Mouse (Mus musculus): Measurements from ENCODE around the gene Fgf18. TPM values are rescaled to one million over a fixed set of nuclear protein-coding genes. Genes with fewer than 3 reads are reported as not detected.

Fgf18 gene
- polyA plus RNA-seq, 1 experiment from 2014 or later: 3.9 TPM

- Histone ChIP-seq H3K36me3 (ENCODE audit: control insufficient read depth, insufficient read depth, low read length) (no peaks in the 10 kb centered on the region), H3K4me1 (ENCODE audit: control insufficient read depth, insufficient read depth, low read length) (peaks cover 9% of the 10 kb centered on the region; the same call in 1 of the 2 replicates), H3K4me2 (ENCODE audit: low read length) (no peak overlapping the region), H3K27ac (ENCODE audit: low read depth, low read length) (no peak overlapping the region), H3K27me3 (replicated peaks; ENCODE audit: control insufficient read depth, insufficient read depth, low read length) (peaks cover 21% of the 10 kb centered on the region), H3K4me3 (ENCODE audit: low read depth, low read length) (no peak overlapping the region), H3K9me3 (replicated peaks; ENCODE audit: control insufficient read depth, low read length) (no peaks in the 10 kb centered on the region), H3K9ac (ENCODE audit: low read length) (no peak overlapping the region)
- DNase-seq (ENCODE audit: low spot score) (peak; percentile 83), ATAC-seq (peak; percentile 79)
- 34% methylated on average over 20 of the region's 20 CpGs for WGBS
Observed at GRCm38 (mm10) chr11:33176525-33177245, 29.5 kb upstream of the Fgf18 start.

GRCm38 (mm10) chr11:33175768-33176167 lies 28.6 kb upstream of the Fgf18 start:
- no peaks in the 10 kb centered on the region for H3K36me3 ChIP-seq (ENCODE audit: control insufficient read depth, insufficient read depth, low read length)
- peaks cover 16% of the 10 kb centered on the region for H3K27me3 ChIP-seq (replicated peaks; ENCODE audit: control insufficient read depth, insufficient read depth, low read length)
- no peak for DNase-seq (ENCODE audit: low spot score)
- H3K9me3 ChIP-seq (replicated peaks; ENCODE audit: control insufficient read depth, low read length): no peaks in the 10 kb centered on the region
- WGBS: 83% methylated on average over 2 of the region's 3 CpGs
- H3K4me2 ChIP-seq (ENCODE audit: low read length): no peak overlapping the region
- H3K4me1 ChIP-seq (ENCODE audit: control insufficient read depth, insufficient read depth, low read length): peaks cover 5% of the 10 kb centered on the region; the same call in 1 of the 2 replicates
- no peak for ATAC-seq
- no peak overlapping the region for H3K4me3 ChIP-seq (ENCODE audit: low read depth, low read length)
- H3K9ac ChIP-seq (ENCODE audit: low read length): no peak overlapping the region
- H3K27ac ChIP-seq (ENCODE audit: low read depth, low read length): no peak overlapping the region

GRCm38 (mm10) chr11:33170489-33170888 lies 23.3 kb upstream of the Fgf18 start:
- H3K27ac ChIP-seq (ENCODE audit: low read depth, low read length): no peak overlapping the region
- no peak overlapping the region for H3K9ac ChIP-seq (ENCODE audit: low read length)
- 12% methylated on average over 9 of the region's 9 CpGs for WGBS
- DNase-seq (ENCODE audit: low spot score) (peak; percentile 59), ATAC-seq (no peak)
- H3K4me2 ChIP-seq (ENCODE audit: low read length): no peak overlapping the region
- no peaks in the 10 kb centered on the region for H3K4me1 ChIP-seq (ENCODE audit: control insufficient read depth, insufficient read depth, low read length)
- H3K4me3 ChIP-seq (ENCODE audit: low read depth, low read length): no peak overlapping the region
- no peaks in the 10 kb centered on the region for H3K9me3 ChIP-seq (replicated peaks; ENCODE audit: control insufficient read depth, low read length)
- H3K36me3 ChIP-seq (ENCODE audit: control insufficient read depth, insufficient read depth, low read length): no peaks in the 10 kb centered on the region
- H3K27me3 ChIP-seq (replicated peaks; ENCODE audit: control insufficient read depth, insufficient read depth, low read length): no peaks in the 10 kb centered on the region

GRCm38 (mm10) chr11:33162998-33163506 lies 15.9 kb upstream of the Fgf18 start, which contains the start of gene Npm1:
TSS of gene Npm1 (minus strand) at chr11:33163206.
- DNase-seq (ENCODE audit: low spot score) (peak; percentile 100), ATAC-seq (peak; percentile 97)
- Histone ChIP-seq H3K36me3 (ENCODE audit: control insufficient read depth, insufficient read depth, low read length) (peaks cover 30% of the 10 kb centered on the region), H3K4me1 (ENCODE audit: control insufficient read depth, insufficient read depth, low read length) (peaks cover 7% of the 10 kb centered on the region; the same call in 1 of the 2 replicates), H3K27me3 (replicated peaks; ENCODE audit: control insufficient read depth, insufficient read depth, low read length) (no peaks in the 10 kb centered on the region), H3K4me3 (ENCODE audit: low read depth, low read length) (peak within 1 kb of the TSS; percentile 93), H3K9ac (ENCODE audit: low read length) (peak within 1 kb of the TSS; percentile 94), H3K4me2 (ENCODE audit: low read length) (peak within 1 kb of the TSS; percentile 90), H3K9me3 (replicated peaks; ENCODE audit: control insufficient read depth, low read length) (no peaks in the 10 kb centered on the region), H3K27ac (ENCODE audit: low read depth, low read length) (peak within 1 kb of the TSS; percentile 94)
- 4% methylated on average over 47 of the region's 49 CpGs for WGBS

- peak; percentile 83 for DNase-seq (ENCODE audit: low spot score)
- 3% methylated on average over 50 of the region's 53 CpGs for WGBS
- Histone ChIP-seq H3K9ac (ENCODE audit: low read length) (peak overlapping the region; percentile 94), H3K27me3 (replicated peaks; ENCODE audit: control insufficient read depth, insufficient read depth, low read length) (no peaks in the 10 kb centered on the region), H3K36me3 (ENCODE audit: control insufficient read depth, insufficient read depth, low read length) (peaks cover 36% of the 10 kb centered on the region), H3K4me1 (ENCODE audit: control insufficient read depth, insufficient read depth, low read length) (peaks cover 7% of the 10 kb centered on the region; the same call in 1 of the 2 replicates), H3K9me3 (replicated peaks; ENCODE audit: control insufficient read depth, low read length) (no peaks in the 10 kb centered on the region), H3K4me2 (ENCODE audit: low read length) (peak overlapping the region; percentile 90), H3K27ac (ENCODE audit: low read depth, low read length) (peak overlapping the region; percentile 83), H3K4me3 (ENCODE audit: low read depth, low read length) (peak overlapping the region; percentile 93)
- ATAC-seq: peak; percentile 60
Observed at GRCm38 (mm10) chr11:33162211-33162997, 15.2 kb upstream of the Fgf18 start.

- H3K4me3 ChIP-seq (ENCODE audit: low read depth, low read length): no peak overlapping the region
- H3K27ac ChIP-seq (ENCODE audit: low read depth, low read length): no peak overlapping the region
- H3K9me3 ChIP-seq (replicated peaks; ENCODE audit: control insufficient read depth, low read length): no peaks in the 10 kb centered on the region
- no peak overlapping the region for H3K9ac ChIP-seq (ENCODE audit: low read length)
- H3K4me2 ChIP-seq (ENCODE audit: low read length): no peak overlapping the region
- DNase-seq (ENCODE audit: low spot score): no peak
- ATAC-seq: no peak
- WGBS: 86% methylated on average over 3 of the region's 3 CpGs
- H3K36me3 ChIP-seq (ENCODE audit: control insufficient read depth, insufficient read depth, low read length): peaks cover 56% of the 10 kb centered on the region
- H3K27me3 ChIP-seq (replicated peaks; ENCODE audit: control insufficient read depth, insufficient read depth, low read length): no peaks in the 10 kb centered on the region
- peaks cover 7% of the 10 kb centered on the region; the same call in 1 of the 2 replicates for H3K4me1 ChIP-seq (ENCODE audit: control insufficient read depth, insufficient read depth, low read length)
Observed at GRCm38 (mm10) chr11:33159741-33160140, 12.5 kb upstream of the Fgf18 start.

GRCm38 (mm10) chr11:33157453-33158196 lies 10.4 kb upstream of the Fgf18 start:
- Histone ChIP-seq H3K27ac (ENCODE audit: low read depth, low read length) (no peak overlapping the region), H3K9ac (ENCODE audit: low read length) (no peak overlapping the region), H3K36me3 (ENCODE audit: control insufficient read depth, insufficient read depth, low read length) (peaks cover 73% of the 10 kb centered on the region), H3K9me3 (replicated peaks; ENCODE audit: control insufficient read depth, low read length) (no peaks in the 10 kb centered on the region), H3K4me1 (ENCODE audit: control insufficient read depth, insufficient read depth, low read length) (peaks cover 7% of the 10 kb centered on the region; the same call in 1 of the 2 replicates), H3K4me2 (ENCODE audit: low read length) (no peak overlapping the region), H3K4me3 (ENCODE audit: low read depth, low read length) (no peak overlapping the region), H3K27me3 (replicated peaks; ENCODE audit: control insufficient read depth, insufficient read depth, low read length) (no peaks in the 10 kb centered on the region)
- WGBS: 86% methylated on average over 2 of the region's 2 CpGs
- ATAC-seq (no peak), DNase-seq (ENCODE audit: low spot score) (no peak)

- ATAC-seq (no peak), DNase-seq (ENCODE audit: low spot score) (no peak)
- Histone ChIP-seq H3K9me3 (replicated peaks; ENCODE audit: control insufficient read depth, low read length) (no peaks in the 10 kb centered on the region), H3K27me3 (replicated peaks; ENCODE audit: control insufficient read depth, insufficient read depth, low read length) (no peaks in the 10 kb centered on the region), H3K4me2 (ENCODE audit: low read length) (no peak overlapping the region), H3K4me1 (ENCODE audit: control insufficient read depth, insufficient read depth, low read length) (peaks cover 5% of the 10 kb centered on the region; the same call in 1 of the 2 replicates), H3K9ac (ENCODE audit: low read length) (no peak overlapping the region), H3K36me3 (ENCODE audit: control insufficient read depth, insufficient read depth, low read length) (peaks cover 80% of the 10 kb centered on the region), H3K27ac (ENCODE audit: low read depth, low read length) (no peak overlapping the region), H3K4me3 (ENCODE audit: low read depth, low read length) (no peak overlapping the region)
- WGBS: 90% methylated on average over 4 of the region's 4 CpGs
Observed at GRCm38 (mm10) chr11:33156436-33157015, 9.3 kb upstream of the Fgf18 start.
